Mouse (Mus musculus) liver (tissue): ENCODE results near the gene Tatdn3.

Experiments
- DNase-seq: peaks from one replicate; pipeline ENCODE4 v3.0.0-alpha.2; 2020; ENCODE audit warnings: mixed read lengths

Gene Tatdn3

DNA sequence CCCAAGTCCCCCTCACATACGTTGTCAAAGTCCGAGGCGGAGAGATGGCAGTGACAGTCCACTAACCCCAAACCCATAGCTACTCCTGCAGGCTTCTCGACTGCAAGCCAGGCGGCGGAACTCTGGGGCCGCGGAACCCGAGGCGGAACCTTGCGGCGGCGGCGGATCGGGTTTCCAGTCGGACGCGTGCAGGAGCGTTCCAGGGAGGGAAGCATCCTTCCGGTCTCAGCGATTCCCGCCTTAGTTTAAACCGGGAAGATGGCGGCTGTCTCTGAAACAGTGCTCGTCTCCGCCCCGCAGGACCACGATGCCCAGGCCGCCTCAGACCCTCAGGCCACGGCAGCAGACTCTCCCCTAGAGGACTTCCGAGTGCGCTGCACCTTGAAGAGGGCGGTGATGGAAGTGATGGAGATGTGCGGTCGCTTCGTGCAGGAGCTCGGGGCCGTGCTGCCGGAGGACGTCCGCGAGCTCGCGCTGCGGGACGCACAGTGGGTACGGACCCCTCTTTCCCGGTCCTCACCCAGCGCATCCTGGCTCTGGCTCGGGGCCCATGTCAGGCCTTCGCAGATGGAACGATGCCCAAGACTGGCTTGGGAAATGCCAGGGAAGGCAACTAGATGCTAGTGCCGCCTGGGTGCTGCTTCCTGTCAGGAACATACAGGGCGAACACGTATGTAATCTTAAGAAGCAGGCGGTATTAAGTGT, at the start of gene Tatdn3, which contains the start of gene Nsl1:
Tatdn3 (minus strand) TSS at position 152 of the 705 bp plus-strand sequence.
Nsl1 (plus strand) TSS at position 232 of the 705 bp plus-strand sequence.
- DNase-seq: peak; percentile 88

DNA sequence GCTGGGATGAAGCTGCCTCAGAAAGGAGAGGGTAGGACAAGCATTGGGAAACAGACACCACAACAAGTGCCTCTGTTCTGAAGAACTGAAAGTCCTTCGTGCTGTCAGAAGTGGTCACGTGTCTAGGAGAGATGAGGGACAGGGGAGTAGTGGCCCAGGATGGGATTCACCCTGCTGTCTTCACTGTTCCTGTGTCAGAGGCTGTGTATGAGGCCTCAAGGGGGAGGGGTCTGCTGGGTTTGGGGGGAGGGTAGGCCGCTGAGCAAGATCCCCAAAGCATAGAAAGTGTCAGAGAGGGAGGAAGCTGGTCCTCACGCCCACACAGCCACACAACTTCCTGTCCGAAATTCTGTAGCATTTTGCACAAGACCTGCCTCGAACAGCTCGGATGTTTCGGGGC, 48.4 kb upstream of the Tatdn3 start:
- DNase-seq: peak; percentile 29

DNA sequence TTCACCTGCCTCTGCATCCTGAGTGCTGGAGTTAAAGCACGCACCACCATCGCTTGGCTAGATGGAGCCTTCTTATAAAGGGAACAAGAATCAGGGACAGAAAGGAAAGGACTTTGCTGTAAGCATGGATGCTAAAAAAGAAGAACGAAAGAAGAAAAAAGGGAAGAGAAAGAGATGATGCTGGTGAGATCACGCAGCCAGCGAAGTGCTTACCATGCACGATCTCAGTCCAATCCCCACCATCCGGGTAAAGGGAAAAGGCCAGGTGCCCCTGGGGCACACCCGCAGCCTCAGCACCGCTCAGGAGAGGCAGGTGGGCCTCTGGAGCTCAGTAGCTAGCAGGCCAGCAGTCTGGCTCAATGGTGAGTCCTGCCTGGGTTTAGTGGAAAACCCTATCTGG, 47.2 kb upstream of the Tatdn3 start:
- no peak for DNase-seq

DNA sequence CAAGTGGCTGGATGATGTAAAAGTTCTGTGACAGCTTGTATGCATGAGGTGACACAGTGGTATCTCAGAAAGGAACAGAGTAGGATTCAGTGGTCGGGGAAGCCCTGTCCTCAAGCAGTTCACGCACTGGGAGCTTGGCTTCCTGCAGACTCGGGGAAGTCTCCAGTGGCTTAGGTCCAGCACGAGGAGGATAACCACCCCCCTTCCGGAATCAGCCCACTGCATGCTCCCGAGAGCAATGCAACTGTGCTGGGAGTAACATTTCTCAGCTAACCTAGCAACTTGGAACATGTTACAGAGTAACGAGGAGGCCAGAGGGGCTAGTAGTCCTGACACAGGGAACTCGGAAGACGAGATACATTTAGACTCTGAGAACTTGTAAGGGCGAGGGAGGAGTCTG, 44.6 kb upstream of the Tatdn3 start:
- DNase-seq: no peak

DNA sequence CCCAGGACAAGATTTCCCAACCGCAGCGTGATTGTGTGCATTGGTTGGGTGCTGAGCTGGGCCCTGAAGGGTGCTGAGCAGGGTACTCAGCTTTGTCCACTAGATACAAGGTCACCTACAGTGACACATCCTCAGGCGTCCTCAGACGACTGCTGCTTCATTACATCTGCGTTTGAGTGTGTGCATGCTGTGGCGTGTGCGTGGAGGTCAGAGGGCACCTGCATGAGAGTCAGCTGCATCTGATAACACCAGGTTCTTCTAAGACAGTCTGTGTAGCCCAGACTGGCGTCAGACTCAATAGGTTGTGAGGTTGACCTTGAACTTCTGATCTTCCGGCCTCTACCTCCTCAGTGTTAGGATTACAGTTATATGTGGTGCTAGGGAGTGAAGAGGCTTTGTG, 42.5 kb upstream of the Tatdn3 start:
- no peak for DNase-seq

DNA sequence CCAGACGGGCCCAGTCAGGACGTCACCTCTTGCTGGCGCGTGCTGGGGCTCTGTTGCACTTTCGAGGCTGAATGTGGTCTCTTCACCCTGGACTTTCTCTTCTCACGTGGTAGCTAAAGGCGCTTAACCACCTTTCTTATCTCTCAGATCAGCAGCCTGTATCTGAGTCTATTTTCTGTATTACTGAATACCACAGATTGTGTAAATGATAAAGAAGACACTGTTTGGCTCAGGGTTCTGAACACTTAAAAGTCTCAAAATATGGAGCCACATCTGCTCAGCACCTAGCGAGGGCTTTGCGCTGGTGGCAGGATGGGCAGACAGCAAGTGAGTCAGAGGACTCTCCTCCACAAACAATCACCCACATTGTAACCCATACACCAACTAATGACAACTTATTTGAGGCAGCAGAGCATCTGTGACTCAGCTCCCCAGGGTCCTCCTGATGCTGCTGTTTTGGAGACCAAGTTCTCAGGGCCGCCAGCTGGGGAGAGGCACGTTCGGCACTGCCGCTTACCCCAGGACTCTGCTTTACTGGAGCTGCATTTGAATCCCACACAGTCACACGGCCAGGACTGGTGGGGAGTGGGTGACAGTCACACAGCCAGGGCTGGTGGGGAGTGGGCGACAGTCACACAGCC, 40.1 kb upstream of the Tatdn3 start:
- DNase-seq: no peak

DNA sequence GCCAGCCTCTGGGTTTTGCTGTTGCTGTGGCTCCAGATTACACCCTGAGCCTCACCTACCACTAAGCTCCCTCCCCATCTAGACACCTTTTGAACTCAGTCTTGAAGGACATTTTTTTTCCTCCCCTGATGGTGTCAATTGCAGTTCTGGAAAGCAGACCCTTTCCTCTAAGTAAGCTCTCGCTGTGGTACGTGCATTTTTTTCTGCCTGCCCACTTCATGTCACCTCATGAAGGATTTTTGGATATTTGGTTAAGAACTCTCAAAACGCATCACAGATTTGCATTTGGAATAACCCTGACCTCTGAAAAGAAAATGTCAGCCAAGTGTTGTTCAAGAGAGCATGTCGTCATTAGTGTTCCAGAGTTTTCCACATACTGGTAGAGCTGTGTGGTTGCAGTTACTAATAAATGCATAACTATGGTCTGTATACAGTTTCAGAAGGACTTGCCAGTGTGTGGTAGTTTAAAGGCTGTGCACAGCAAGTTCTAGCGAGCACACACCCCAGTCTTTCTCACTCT, 37.1 kb upstream of the Tatdn3 start:
- no peak for DNase-seq

DNA sequence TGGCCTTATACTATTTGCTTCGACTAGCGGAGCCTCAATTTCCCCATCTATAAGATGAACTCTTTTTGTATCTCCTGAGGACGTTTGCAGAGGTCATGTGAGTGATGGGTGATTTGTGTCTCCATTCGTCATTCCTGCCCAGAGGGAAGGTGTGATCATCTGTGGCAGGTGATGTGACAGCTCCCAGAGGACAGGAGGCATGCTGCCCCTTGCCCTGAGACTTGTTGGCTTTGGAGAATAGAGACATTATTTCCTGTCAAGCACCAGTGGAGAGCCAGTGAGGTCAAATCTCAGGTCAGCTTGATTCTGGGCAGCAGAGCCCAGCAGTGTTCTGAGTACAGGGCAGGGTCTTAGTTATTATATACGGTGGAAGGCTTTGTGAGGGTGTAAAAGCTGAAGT, 36.4 kb upstream of the Tatdn3 start:
- no peak for DNase-seq

DNA sequence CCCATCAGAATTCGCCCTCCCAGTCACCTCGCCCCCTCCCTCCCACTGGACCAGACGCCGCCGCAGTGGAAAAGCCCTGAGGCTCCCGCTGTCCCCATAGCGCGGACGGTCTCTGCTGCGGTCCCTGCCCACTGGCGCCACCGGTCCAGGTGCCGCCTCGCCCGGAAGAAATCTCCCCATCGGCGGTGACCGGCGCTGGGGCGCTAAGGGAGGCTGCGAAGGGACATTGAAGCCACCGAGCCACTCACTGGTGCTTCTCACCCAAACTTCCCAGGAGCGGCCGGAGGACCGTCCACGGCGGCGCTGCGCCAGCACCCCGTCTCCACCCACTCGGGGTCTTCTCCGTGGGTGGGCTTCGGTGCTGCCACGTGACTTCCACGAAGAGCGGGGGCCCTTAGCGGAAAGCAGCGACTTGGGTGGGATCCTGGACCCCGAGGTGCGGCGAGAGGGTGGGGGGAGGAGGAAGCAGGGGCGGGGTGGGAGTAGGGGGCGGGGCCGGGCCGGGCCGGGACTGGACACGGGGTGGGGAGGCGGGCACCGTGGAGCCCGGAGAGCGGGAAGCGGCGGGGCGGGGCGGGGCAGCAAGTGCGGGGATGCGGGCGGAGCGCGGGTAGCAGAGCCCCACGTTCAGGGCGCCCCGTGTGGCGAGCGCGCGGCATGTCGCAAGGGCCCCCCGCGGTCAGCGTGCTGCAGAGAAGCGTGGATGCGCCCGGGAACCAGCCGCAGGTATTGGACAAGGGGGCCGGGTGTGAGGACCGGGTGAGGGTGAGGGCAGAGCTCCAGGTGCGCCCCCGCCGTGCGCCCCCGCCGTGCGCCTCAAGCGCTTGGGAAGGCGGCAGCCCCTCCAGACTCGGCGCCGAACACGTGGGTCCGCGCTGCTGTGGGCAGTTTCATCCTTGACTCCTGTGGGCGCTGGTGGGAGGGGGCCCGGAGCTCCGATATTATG, 35.3 kb upstream of the Tatdn3 start, which contains the start of gene Batf3:
Batf3 (plus strand) TSS at position 46 of the 946 bp plus-strand sequence.
- peak; percentile 52 for DNase-seq

DNA sequence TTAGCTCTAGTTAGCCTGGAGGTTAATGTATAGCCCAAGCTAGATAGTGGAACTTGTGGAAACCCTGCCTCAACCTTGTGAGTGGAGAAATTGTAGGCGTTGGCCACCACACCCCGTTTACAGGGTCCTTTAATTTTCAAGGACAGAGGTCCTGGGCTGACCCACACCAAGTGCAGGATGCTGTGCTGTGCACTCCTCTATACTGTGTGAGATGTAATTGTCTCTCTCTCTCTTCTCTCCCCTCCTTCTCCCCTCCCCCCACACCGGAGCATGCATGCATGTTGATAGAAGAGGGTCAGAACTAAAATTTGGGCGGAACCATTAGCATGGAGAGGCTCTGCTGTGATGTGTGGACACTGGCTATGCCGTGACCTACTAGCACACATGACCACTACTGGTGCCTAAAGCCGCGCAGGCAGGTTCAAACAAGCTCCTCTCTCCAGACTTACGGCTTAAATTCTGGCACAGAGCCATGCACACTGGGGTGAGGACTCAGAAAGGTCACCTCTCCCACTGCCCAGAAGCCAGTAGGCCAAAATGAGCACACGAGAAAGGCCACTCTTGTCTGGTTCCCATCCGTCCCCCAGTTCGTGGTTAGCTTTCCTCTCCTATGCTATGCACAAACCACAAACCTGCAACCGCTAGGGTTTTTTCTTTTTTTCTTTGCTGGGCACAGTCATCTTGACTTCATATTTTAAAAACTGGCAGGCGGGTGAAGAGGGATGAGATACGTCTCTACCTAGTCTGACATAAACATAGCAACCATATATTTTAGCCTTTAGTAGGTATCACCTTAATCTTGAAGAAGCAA, 34.3 kb upstream of the Tatdn3 start:
- DNase-seq: no peak

DNA sequence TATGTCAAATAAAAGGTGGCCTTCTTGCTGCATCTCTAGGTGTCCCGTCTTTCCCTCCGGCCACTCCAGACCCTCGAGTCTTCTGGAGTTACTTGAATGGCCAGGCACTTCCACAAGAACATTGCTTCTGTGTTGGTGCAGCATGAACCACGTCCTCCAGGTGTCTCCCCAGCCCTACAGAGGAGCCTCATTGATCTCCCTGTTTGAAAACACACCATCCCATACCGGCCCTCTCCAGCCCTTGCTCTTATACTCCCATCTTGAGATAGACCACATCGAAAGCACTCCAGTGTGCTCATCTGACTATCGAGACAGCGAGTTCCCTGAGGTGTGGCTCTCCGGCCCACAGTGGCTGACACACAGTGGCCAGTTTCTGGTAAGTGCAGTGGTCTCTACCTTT, 32.3 kb upstream of the Tatdn3 start:
- no peak for DNase-seq

DNA sequence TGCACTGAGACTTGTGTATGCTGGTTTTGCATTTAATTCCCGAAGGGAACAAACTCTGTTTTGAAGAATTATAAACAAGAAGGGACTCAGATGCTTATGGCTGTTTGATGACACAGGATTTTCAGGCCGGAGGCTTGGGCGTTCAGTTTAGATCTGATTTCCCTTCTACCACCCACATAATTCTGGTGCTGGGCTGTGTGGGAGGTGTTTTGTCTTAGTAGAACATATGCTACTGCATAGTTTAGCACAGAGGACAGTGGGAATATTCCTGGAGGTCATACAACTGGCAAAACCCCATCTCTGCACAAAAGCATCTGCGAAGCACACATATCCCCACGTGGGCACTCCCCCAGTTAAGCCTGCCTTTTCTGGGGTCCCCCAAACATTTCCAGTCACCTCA, 30.8 kb upstream of the Tatdn3 start:
- DNase-seq: no peak

DNA sequence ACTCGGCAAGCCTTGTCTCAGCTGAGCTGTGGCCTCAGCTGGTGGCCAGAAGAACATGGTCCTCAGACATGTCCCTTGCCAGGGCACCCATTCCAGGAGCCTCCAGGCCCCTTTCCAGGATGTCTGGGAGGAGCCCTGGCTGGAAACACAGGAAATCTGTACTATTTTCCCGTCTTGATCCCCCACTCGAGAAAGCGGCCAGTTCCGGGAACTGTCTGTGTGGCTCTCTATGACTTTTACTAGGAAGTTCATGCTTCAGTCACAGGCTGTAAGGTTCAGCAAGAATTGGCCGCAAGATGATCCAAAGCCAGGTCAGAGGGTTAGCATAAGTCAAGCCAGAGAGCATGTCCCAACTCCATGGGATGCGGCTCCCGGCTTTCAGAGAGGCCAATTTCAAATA, 29.3 kb upstream of the Tatdn3 start:
- DNase-seq: no peak

DNA sequence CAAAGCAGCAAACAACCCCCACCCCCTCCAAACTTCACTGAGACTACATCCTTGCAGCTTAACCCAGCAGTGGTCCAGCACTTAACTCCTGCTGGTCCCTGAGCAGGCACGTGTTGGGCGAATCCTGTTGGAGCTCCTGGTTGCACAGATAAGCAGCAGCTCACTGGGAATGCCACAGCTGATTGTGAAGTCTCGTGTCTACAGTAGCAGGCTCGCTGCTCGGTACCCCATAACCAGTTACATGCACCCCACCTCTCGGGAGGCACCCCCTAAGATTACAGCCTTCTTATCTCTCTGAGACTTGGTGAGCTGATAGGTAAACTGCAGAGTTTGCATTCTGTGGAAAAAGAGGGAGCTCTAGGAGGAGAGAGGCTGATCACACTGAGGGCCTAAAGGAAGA, 26.6 kb upstream of the Tatdn3 start:
- no peak for DNase-seq

DNA sequence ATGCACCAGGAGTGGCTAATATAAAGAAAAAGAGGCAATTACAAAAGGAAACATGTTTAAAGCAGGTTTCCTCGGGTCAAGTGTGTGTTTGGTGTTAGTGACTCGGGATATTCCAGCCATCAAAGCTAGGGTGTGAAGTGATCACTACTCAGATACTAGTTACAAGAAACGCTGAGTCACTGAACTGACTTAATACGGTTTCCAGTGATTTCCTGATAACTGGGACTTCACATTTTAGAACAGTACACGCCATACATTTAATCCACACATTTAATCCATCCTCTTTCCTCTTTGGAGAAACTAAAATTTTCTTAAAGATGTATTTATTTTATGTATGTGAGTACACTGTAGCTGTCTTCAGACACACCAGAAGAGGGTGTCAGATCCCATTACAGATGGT, 25.2 kb upstream of the Tatdn3 start:
- DNase-seq: no peak

DNA sequence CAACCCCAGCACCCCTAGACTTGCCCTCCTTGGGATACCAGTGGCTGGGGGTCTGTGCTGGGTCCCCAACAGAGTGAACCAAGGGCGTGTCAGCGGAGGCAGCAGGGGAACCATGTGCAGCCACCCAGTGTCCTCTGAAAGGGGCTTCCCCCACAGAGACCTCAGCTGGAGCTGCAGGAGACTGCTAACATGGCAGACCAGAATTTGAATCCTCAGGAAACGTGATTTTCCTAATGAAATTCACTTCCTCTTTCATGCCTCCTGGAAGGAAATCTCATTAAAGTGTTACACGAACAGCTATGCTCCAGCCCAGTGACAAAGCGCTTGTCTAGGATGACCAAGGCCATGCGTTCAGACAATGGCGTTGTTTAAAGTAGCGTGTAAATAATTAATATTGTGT, 24.2 kb upstream of the Tatdn3 start:
- DNase-seq: no peak

DNA sequence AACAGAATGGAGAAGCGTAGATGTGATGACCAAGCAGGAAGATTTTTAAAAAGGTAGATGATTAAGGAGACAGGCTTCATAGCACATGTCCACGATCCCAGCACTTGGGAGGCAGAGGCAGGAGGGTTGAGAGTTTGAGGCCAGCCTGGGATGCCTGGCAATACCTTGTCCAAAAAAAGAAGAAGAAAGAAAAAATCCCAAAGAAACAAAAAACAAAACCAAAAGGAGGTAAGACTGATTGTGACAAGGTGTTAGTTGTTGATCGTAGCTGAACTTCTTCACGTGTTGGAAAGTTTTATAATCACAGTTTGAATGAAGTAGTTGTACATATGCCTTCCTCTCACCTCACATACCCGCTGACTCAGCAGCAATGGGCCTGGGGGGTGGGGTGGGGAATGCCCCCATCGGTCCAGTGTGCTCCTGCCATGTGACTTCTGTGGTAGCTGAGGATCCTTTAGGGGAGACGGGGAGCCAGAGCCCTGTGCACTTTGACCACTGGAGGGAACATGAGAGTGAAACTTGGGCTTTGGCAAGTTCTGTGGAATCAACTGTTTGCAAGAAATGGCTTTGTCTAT, 23.7 kb upstream of the Tatdn3 start:
- no peak for DNase-seq

DNA sequence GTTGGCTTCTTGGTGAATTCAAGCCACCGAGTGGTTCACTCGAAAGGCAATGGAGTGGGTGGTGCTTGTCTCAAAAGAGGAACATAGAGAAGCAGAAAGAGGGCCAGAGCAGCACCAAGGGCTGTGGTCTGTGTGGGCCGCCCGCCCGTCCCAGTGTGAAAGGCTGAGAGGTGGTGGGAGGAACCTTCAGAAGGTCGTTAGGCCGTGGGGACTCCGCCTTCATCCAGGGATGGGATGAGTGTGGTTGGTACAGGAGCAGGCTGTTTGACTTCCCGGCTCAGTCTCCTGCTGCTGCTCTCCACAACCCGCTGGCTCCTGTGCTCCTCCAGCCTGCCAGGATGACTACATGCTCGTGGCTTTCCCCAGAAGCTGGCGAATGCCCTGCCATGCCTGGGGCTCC, 22.9 kb upstream of the Tatdn3 start:
- DNase-seq: peak; percentile 40

DNA sequence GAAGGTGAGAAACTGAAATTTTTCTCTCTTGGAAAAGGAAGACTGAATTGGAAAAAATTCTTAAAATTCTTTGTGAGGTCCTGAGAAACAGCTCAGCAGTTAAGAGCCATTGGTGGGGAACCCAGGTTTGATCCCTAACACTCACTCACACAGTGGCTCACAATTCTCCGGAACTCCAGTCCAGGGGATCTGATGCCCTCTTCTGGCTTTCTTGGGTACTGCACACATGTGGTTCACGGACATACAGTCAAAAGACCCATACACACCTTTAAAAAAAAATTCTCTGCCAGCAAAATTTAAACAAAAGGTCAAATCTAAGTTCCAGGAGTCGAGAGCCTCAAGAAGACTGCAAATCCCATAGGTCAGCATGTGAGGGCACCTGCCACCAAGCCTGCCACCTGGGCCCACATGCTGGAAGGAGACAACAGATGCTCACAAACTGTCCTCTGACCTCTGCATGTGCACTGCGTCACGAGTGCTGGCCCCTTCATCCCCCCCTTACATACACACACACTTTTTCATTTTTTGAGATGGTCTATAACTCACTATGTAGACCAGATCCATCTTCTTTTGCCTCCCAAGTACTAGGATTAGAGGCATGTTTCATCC, 22.3 kb upstream of the Tatdn3 start:
- peak; percentile 60 for DNase-seq

DNA sequence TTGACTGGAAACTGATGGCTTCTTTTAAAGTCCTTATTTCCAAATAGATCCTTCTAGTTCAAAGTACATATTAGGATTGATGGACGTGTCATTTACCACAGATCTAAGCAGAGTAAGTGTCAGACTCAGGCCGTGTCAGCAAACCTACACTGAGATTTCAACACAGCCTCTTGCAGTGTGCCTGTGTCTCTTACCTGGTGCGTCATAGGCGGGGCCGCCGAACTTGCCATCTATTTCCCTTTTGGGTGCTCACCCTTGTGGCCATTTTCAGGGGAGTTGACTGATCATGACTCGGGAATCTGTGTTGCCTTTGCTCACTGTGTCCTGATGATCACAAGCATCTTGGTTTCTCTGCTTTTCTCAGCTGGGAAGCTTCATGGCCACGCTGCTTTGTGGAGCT, 20.5 kb upstream of the Tatdn3 start:
- DNase-seq: no peak

DNA sequence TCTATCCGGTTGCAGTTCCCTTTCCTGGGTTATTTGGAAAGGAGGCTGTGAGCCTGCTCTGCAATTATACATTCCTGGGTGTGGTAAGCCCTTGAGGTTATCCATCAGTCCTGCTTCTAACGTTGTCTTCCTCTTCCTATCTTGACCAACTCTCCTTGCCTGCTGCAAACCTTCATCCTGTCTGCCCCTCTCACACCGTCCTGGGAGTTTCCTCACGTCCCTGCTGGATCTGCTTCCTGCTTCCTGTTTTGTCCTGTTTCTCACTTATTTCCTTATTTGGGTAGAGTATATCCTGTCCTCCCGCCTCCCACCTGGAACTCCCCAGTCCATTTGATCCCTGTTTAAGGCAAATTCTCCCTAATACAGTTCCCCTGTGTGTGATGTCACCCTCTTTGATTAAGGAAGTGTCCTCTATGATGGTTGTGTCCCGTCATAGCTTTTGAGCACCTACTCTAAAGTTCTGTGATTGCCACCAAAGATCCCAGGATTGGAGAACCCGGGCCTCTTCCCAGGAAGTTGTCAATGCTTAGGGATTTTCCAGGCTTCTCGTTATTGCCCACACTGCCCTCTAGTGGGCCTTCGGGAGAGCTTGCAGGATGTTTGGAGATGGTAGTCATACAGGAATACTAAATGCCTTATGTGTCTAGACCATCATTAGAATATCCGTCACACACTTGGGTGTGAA, 12.6 kb upstream of the Tatdn3 start:
- no peak for DNase-seq
